Mouse (Mus musculus) midbrain, embryonic 13.5 days (tissue): Measurements from ENCODE around the gene Mark3. TPM values are rescaled to one million over a fixed set of nuclear protein-coding genes. Genes with fewer than 3 reads are reported as not detected.
A peak's percentile ranks its signal among the peaks of the same experiment; 100 is the strongest.

Source experiments
- ATAC-seq: fragments of 200-750 bp; cut with Nextera tagmentation; 2 replicates; pipeline ENCODE4 v1.8.0; 2017; ENCODE audit warnings: mild to moderate bottlenecking, moderate TSS enrichment, moderate library complexity
- H3K27ac ChIP-seq: fragments of 300-500 bp; sonication (generic); 2 replicates; pipeline ENCODE4 v1.5.1; 2015; ENCODE audit warnings: inconsistent platforms, mild to moderate bottlenecking, moderate library complexity
- H3K27me3 ChIP-seq: fragments of 300-500 bp; sonication (generic); 2 replicates; pipeline ENCODE4 v1.6.1; 2015; ENCODE audit warnings: mild to moderate bottlenecking, inconsistent platforms
- H3K36me3 ChIP-seq: fragments of 300-500 bp; sonication (generic); 2 replicates; pipeline ENCODE4 v1.6.1; 2015; ENCODE audit warnings: mild to moderate bottlenecking, inconsistent platforms
- H3K4me1 ChIP-seq: fragments of 300-500 bp; sonication (generic); replicated peaks from 2 replicates; pipeline ENCODE4 v1.6.1; 2015; ENCODE audit warnings: inconsistent platforms
- H3K4me2 ChIP-seq: fragments of 300-500 bp; sonication (generic); replicated peaks from 2 replicates; pipeline ENCODE4 v1.6.1; 2015; ENCODE audit warnings: moderate library complexity, mild to moderate bottlenecking, inconsistent platforms
- H3K4me3 ChIP-seq: fragments of 300-500 bp; sonication (generic); replicated peaks from 2 replicates; pipeline ENCODE4 v1.5.1; 2015; ENCODE audit warnings: mild to moderate bottlenecking, inconsistent platforms
- H3K9ac ChIP-seq: fragments of 300-500 bp; sonication (generic); replicated peaks from 2 replicates; pipeline ENCODE4 v1.6.1; 2015; ENCODE audit warnings: mild to moderate bottlenecking, inconsistent platforms
- H3K9me3 ChIP-seq: fragments of 300-500 bp; sonication (generic); 2 replicates; pipeline ENCODE4 v1.6.1; 2016; ENCODE audit warnings: mild to moderate bottlenecking, inconsistent platforms
- WGBS: fragments of 180-500 bp; shearing (Covaris S2); methylation state at CpG from one replicate; pipeline ENCODE4 v1.1.7; 2015; 5-methylcytosine and 5-hydroxymethylcytosine counted together
- polyA plus RNA-seq: library from polyadenylated mRNA; unstranded; fragments of >200 nt; fragmentation: Nextera tagmentation; extraction: Ambion mirVana; gene quantifications from 2 replicates; pipeline ENCODE4 v1.2.1, GENCODE M21; 2015

The Mark3 gene
- polyA plus RNA-seq, 1 experiment from 2014 or later, result 57.2 TPM

- no peak overlapping the region for H3K27ac ChIP-seq
- H3K4me1 ChIP-seq, result peaks cover 24% of the 10 kb centered on the region
- peaks cover 36% of the 10 kb centered on the region for H3K36me3 ChIP-seq
- WGBS, result 95% methylated on average over 13 of the region's 13 CpGs
- no peaks in the 10 kb centered on the region for H3K27me3 ChIP-seq
- no peaks in the 10 kb centered on the region for H3K9me3 ChIP-seq
- ATAC-seq, result no peak
- H3K9ac ChIP-seq, result no peak overlapping the region
- H3K4me3 ChIP-seq, result no peak overlapping the region
- H3K4me2 ChIP-seq, result no peak overlapping the region
Measured at GRCm38 (mm10) chr12:111680661-111681060, 106.3 kb downstream of the Mark3 start.

GRCm38 (mm10) chr12:111681305-111681704 is 107.0 kb downstream of the Mark3 start:
- no peaks in the 10 kb centered on the region for H3K9me3 ChIP-seq
- H3K9ac ChIP-seq, result no peak overlapping the region
- H3K27ac ChIP-seq, result no peak overlapping the region
- H3K4me1 ChIP-seq, result peaks cover 24% of the 10 kb centered on the region
- no peak for ATAC-seq
- no peak overlapping the region for H3K4me3 ChIP-seq
- no peaks in the 10 kb centered on the region for H3K27me3 ChIP-seq
- no peak overlapping the region for H3K4me2 ChIP-seq
- 89% methylated on average over 8 of the region's 8 CpGs for WGBS
- H3K36me3 ChIP-seq, result peaks cover 36% of the 10 kb centered on the region

- Histone ChIP-seq H3K9ac (no peak overlapping the region), H3K9me3 (no peaks in the 10 kb centered on the region)
Measured at GRCm38 (mm10) chr12:111682003-111682402, 107.7 kb downstream of the Mark3 start.

GRCm38 (mm10) chr12:111682806-111683205 is 108.5 kb downstream of the Mark3 start:
- Histone ChIP-seq H3K9ac (no peak overlapping the region), H3K4me3 (no peak overlapping the region), H3K4me1 (peaks cover 28% of the 10 kb centered on the region), H3K9me3 (no peaks in the 10 kb centered on the region), H3K27ac (no peak overlapping the region), H3K4me2 (no peak overlapping the region), H3K27me3 (no peaks in the 10 kb centered on the region), H3K36me3 (peaks cover 36% of the 10 kb centered on the region)
- ATAC-seq, result no peak
- 72% methylated on average over 5 of the region's 5 CpGs for WGBS

More at GRCm38 (mm10) chr12:111682003-111682402, 107.7 kb downstream of the Mark3 start:
- H3K27me3 ChIP-seq, result no peaks in the 10 kb centered on the region
- ATAC-seq, result no peak
- no peak overlapping the region for H3K27ac ChIP-seq
- H3K4me1 ChIP-seq, result peaks cover 26% of the 10 kb centered on the region
- peaks cover 36% of the 10 kb centered on the region for H3K36me3 ChIP-seq
- H3K4me2 ChIP-seq, result no peak overlapping the region
- 85% methylated on average over 5 of the region's 5 CpGs for WGBS
- H3K4me3 ChIP-seq, result no peak overlapping the region

GRCm38 (mm10) chr12:111686390-111686789 is 112.1 kb downstream of the Mark3 start:
- no peaks in the 10 kb centered on the region for H3K9me3 ChIP-seq
- no peak overlapping the region for H3K4me3 ChIP-seq
- peaks cover 23% of the 10 kb centered on the region for H3K36me3 ChIP-seq
- peak overlapping the region; percentile 82 for H3K27ac ChIP-seq
- H3K27me3 ChIP-seq, result no peaks in the 10 kb centered on the region
- H3K9ac ChIP-seq, result no peak overlapping the region
- no peak overlapping the region for H3K4me2 ChIP-seq
- peaks cover 39% of the 10 kb centered on the region for H3K4me1 ChIP-seq
- WGBS, result 87% methylated on average over 4 of the region's 4 CpGs
- ATAC-seq, result no peak

- no peak overlapping the region for H3K4me3 ChIP-seq
- peak; percentile 82 for ATAC-seq
Measured at GRCm38 (mm10) chr12:111687350-111688068, 113.2 kb downstream of the Mark3 start.

GRCm38 (mm10) chr12:111688069-111688428 is 113.7 kb downstream of the Mark3 start:
- H3K4me2 ChIP-seq, result no peak overlapping the region
- peaks cover 9% of the 10 kb centered on the region for H3K36me3 ChIP-seq
- no peaks in the 10 kb centered on the region for H3K9me3 ChIP-seq
- H3K27ac ChIP-seq, result peak overlapping the region; percentile 82
- H3K4me1 ChIP-seq, result peaks cover 55% of the 10 kb centered on the region
- H3K27me3 ChIP-seq, result no peaks in the 10 kb centered on the region
- 0 out of 2 replicates have a peak, but pooled peaks have one; percentile 4 for ATAC-seq
- H3K4me3 ChIP-seq, result no peak overlapping the region
- H3K9ac ChIP-seq, result peak overlapping the region; percentile 42; the same call in 1 of the 2 replicates
- WGBS, result 12% methylated on average over 2 of the region's 2 CpGs

More at GRCm38 (mm10) chr12:111687350-111688068, 113.2 kb downstream of the Mark3 start:
- Histone ChIP-seq H3K4me1 (peaks cover 49% of the 10 kb centered on the region), H3K9me3 (no peaks in the 10 kb centered on the region), H3K4me2 (no peak overlapping the region), H3K36me3 (peaks cover 12% of the 10 kb centered on the region), H3K9ac (peak overlapping the region; percentile 42), H3K27me3 (no peaks in the 10 kb centered on the region), H3K27ac (peak overlapping the region; percentile 82)
- 13% methylated on average over 14 of the region's 14 CpGs for WGBS

- peaks cover 68% of the 10 kb centered on the region for H3K4me1 ChIP-seq
- WGBS, result 88% methylated on average over 11 of the region's 11 CpGs
Measured at GRCm38 (mm10) chr12:111689426-111689825, 115.1 kb downstream of the Mark3 start.

GRCm38 (mm10) chr12:111691346-111691872 is 117.1 kb downstream of the Mark3 start:
- peak overlapping the region; percentile 96 for H3K27ac ChIP-seq
- H3K4me3 ChIP-seq, result no peak overlapping the region
- H3K4me1 ChIP-seq, result peaks cover 87% of the 10 kb centered on the region
- ATAC-seq, result no peak
- no peaks in the 10 kb centered on the region for H3K36me3 ChIP-seq
- no peak overlapping the region for H3K4me2 ChIP-seq
- no peaks in the 10 kb centered on the region for H3K27me3 ChIP-seq
- no peaks in the 10 kb centered on the region for H3K9me3 ChIP-seq
- peak overlapping the region; percentile 25; the same call in 1 of the 2 replicates for H3K9ac ChIP-seq
- WGBS, result 5% methylated on average over 5 of the region's 5 CpGs

More at GRCm38 (mm10) chr12:111689426-111689825, 115.1 kb downstream of the Mark3 start:
- Histone ChIP-seq H3K4me2 (no peak overlapping the region), H3K36me3 (no peaks in the 10 kb centered on the region), H3K4me3 (no peak overlapping the region), H3K27ac (no peak overlapping the region), H3K9me3 (no peaks in the 10 kb centered on the region), H3K27me3 (no peaks in the 10 kb centered on the region), H3K9ac (no peak overlapping the region)
- no peak for ATAC-seq

- Histone ChIP-seq H3K9ac (peak overlapping the region; percentile 32; the same call in 1 of the 2 replicates), H3K4me2 (peak overlapping the region; percentile 39; the same call in 1 of the 2 replicates)
Measured at GRCm38 (mm10) chr12:111692899-111693298, 118.6 kb downstream of the Mark3 start.

GRCm38 (mm10) chr12:111693341-111694270 is 119.3 kb downstream of the Mark3 start:
- peak; percentile 88 for ATAC-seq
- H3K4me3 ChIP-seq, result no peak overlapping the region; the same call in 1 of the 2 replicates
- peak overlapping the region; percentile 51 for H3K9ac ChIP-seq
- H3K27ac ChIP-seq, result peak overlapping the region; percentile 96
- no peaks in the 10 kb centered on the region for H3K9me3 ChIP-seq
- peaks cover 65% of the 10 kb centered on the region for H3K4me1 ChIP-seq
- H3K27me3 ChIP-seq, result no peaks in the 10 kb centered on the region
- no peaks in the 10 kb centered on the region for H3K36me3 ChIP-seq
- peak overlapping the region; percentile 39 for H3K4me2 ChIP-seq
- WGBS, result 7% methylated on average over 18 of the region's 18 CpGs

More at GRCm38 (mm10) chr12:111692899-111693298, 118.6 kb downstream of the Mark3 start:
- no peak for ATAC-seq
- Histone ChIP-seq H3K9me3 (no peaks in the 10 kb centered on the region), H3K27ac (peak overlapping the region; percentile 96), H3K4me1 (peaks cover 72% of the 10 kb centered on the region), H3K27me3 (no peaks in the 10 kb centered on the region), H3K4me3 (no peak overlapping the region), H3K36me3 (no peaks in the 10 kb centered on the region)
- 63% methylated on average over 5 of the region's 5 CpGs for WGBS
